Mouse (Mus musculus): Measurements from ENCODE around the gene Hmces. TPM values are rescaled to one million over a fixed set of nuclear protein-coding genes. Genes with fewer than 3 reads are reported as not detected.
A peak's percentile ranks its signal among the peaks of the same experiment; 100 is the strongest.

Hmces gene
- polyA plus RNA-seq, 1 experiment from 2014 or later, result 33.5 TPM

DNA sequence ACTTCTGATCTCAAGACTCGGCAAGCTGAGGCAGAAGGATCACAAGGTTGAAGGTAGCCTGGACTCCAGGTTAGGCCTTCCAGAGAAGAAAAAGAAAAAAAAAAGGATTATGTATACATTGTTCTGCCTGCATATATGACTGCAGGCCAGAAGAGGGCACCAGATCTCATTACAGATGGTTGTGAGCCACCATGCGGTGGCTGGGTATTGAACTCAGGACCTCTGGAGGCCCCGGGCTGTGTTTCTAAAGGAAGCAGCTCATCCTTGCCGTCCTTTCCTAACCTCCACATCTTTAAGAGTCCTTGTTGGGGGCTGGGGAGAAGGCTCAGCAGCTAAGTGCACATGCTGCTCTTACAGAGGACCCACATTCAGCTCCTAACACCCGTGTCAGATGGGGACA lies 7.1 kb upstream of the Hmces start:
- Histone ChIP-seq H3K4me3 (ENCODE audit: low read depth, low read length) (no peak overlapping the region), H3K9ac (replicated peaks; ENCODE audit: low read depth) (no peak overlapping the region), H3K4me2 (replicated peaks; ENCODE audit: low read depth, low read length) (no peak overlapping the region), H3K4me1 (ENCODE audit: insufficient read depth, low read depth, low read length) (no peaks in the 10 kb centered on the region), H3K9me3 (ENCODE audit: low read length) (no peaks in the 10 kb centered on the region), H3K27ac (ENCODE audit: low read length) (no peak overlapping the region), H3K27me3 (replicated peaks; ENCODE audit: insufficient read depth, low read length) (no peaks in the 10 kb centered on the region), H3K36me3 (ENCODE audit: insufficient read depth, low read length) (peaks cover 57% of the 10 kb centered on the region)
- no peak for DNase-seq (ENCODE audit: low spot score)
- no peak for TF ChIP-seq EP300 (IDR thresholded peaks at IDR 0.05)
- peak; percentile 64 for TF ChIP-seq CTCF (IDR thresholded peaks at IDR 0.05)
- 63% methylated on average over 5 of the region's 5 CpGs for WGBS
- no peak for ATAC-seq

DNA sequence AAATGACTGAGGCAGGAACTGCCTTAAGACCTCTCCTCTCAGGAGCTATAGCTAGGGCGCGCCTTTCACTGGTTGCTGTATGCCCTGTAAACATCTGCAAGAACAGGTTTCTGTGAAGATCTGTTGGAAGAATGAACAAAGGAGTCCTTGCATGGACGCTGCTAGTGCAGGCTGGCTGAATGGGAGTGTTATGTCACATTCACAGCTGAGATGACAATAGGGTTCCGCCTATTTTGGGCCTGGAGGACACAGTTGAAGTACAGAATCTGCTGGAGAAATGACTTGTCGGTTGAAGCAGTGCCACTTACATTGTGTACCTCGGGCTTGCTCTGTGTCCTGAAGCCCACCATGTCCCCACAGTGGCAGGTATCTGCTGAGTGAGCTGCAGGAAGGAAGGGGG lies 4.6 kb upstream of the Hmces start:
- no peaks in the 10 kb centered on the region for H3K4me1 ChIP-seq (ENCODE audit: insufficient read depth, low read depth, low read length)
- no peak overlapping the region for H3K4me2 ChIP-seq (replicated peaks; ENCODE audit: low read depth, low read length)
- H3K9me3 ChIP-seq (ENCODE audit: low read length), result no peaks in the 10 kb centered on the region
- no peak overlapping the region for H3K4me3 ChIP-seq (ENCODE audit: low read depth, low read length)
- no peak for DNase-seq (ENCODE audit: low spot score)
- 91% methylated on average over 6 of the region's 6 CpGs for WGBS
- H3K36me3 ChIP-seq (ENCODE audit: insufficient read depth, low read length), result peaks cover 39% of the 10 kb centered on the region
- no peak for TF ChIP-seq CTCF (IDR thresholded peaks at IDR 0.05)
- TF ChIP-seq EP300 (IDR thresholded peaks at IDR 0.05), result no peak
- no peak overlapping the region for H3K27ac ChIP-seq (ENCODE audit: low read length)
- no peak overlapping the region for H3K9ac ChIP-seq (replicated peaks; ENCODE audit: low read depth)
- H3K27me3 ChIP-seq (replicated peaks; ENCODE audit: insufficient read depth, low read length), result no peaks in the 10 kb centered on the region
- no peak for ATAC-seq

DNA sequence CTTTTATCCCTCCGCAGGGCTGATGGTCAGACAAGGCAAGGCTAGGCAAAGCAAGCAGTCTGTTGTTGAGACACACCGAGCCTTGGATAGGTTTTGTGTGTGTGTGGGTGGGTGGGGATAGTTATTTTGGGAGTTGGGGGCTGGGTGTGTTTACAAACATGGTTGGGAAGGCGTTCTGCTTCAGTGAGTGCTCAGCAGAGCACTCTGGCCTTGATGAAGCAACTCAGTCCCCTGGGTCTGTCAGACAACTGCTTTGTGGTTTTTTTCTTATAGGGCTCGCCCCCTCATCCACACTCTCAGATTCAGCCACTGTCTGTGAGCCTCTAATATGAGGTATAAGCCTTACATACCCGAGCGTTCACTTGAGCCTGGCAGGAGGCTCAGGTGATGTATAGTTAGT lies 2.2 kb upstream of the Hmces start:
- 83% methylated on average over 6 of the region's 6 CpGs for WGBS

DNA sequence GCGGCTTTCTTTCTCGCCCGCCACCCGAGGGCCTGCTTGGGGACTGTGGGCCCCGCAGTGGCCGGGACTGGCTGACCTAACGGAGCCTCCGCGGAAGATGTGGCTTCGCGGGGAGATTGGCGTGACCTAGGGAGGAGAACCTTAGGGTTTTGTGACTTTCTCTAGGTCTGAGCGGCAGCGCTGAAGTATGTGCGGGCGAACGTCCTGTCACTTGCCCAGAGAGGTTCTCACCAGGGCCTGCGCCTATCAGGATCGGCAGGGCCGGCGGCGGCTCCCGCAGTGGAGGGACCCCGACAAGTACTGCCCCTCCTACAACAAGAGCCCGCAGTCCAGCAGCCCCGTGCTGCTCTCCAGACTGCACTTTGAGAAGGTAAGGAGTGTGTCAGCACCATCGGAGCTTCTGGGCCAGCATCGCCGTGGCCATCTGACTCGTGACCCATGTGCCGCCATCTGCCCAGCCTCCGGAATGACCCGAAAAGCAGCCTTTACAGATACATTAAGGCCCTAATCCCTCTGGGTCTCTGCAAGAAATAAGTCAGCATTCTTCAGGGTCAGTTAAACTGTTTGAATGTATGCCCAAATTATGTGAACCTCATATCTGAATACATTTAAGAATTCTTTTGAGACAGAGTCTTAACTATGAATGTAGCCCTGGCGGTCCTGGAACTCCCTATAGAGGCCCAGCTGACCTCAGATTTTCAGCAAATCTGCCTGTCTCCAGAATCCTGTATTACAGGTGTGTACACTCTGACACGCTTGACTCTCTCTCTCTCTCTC lies 779 bp downstream of the Hmces start:
- H3K27me3 ChIP-seq (replicated peaks; ENCODE audit: insufficient read depth, low read length), result no peaks in the 10 kb centered on the region
- 5% methylated on average over 34 of the region's 35 CpGs for WGBS
- ATAC-seq, result peak; percentile 61
- H3K4me2 ChIP-seq (replicated peaks; ENCODE audit: low read depth, low read length), result peak overlapping the region; percentile 89
- H3K36me3 ChIP-seq (ENCODE audit: insufficient read depth, low read length), result peaks cover 29% of the 10 kb centered on the region
- no peak; the same call in none of the 2 replicates for TF ChIP-seq CTCF (IDR thresholded peaks at IDR 0.05)
- no peak for TF ChIP-seq EP300 (IDR thresholded peaks at IDR 0.05)
- H3K4me3 ChIP-seq (ENCODE audit: low read depth, low read length), result peak overlapping the region; percentile 82
- H3K27ac ChIP-seq (ENCODE audit: low read length), result peak overlapping the region; percentile 93
- H3K4me1 ChIP-seq (ENCODE audit: insufficient read depth, low read depth, low read length), result 0 out of 2 replicates have a peak, but pooled peaks cover 9% of the 10 kb centered on the region
- no peaks in the 10 kb centered on the region for H3K9me3 ChIP-seq (ENCODE audit: low read length)
- DNase-seq (ENCODE audit: low spot score), result peak; percentile 47
- peak overlapping the region; percentile 90 for H3K9ac ChIP-seq (replicated peaks; ENCODE audit: low read depth)

More for the DNA sequence above, 2.2 kb upstream of the Hmces start:
- Histone ChIP-seq H3K4me2 (replicated peaks; ENCODE audit: low read depth, low read length) (no peak overlapping the region), H3K4me3 (ENCODE audit: low read depth, low read length) (no peak overlapping the region), H3K9ac (replicated peaks; ENCODE audit: low read depth) (no peak overlapping the region), H3K4me1 (ENCODE audit: insufficient read depth, low read depth, low read length) (0 out of 2 replicates have a peak, but pooled peaks cover 9% of the 10 kb centered on the region), H3K36me3 (ENCODE audit: insufficient read depth, low read length) (peaks cover 35% of the 10 kb centered on the region), H3K9me3 (ENCODE audit: low read length) (no peaks in the 10 kb centered on the region), H3K27ac (ENCODE audit: low read length) (no peak overlapping the region), H3K27me3 (replicated peaks; ENCODE audit: insufficient read depth, low read length) (no peaks in the 10 kb centered on the region)
- no peak for ATAC-seq
- DNase-seq (ENCODE audit: low spot score), result no peak
- TF ChIP-seq CTCF (IDR thresholded peaks at IDR 0.05) (no peak), EP300 (IDR thresholded peaks at IDR 0.05) (no peak)

DNA sequence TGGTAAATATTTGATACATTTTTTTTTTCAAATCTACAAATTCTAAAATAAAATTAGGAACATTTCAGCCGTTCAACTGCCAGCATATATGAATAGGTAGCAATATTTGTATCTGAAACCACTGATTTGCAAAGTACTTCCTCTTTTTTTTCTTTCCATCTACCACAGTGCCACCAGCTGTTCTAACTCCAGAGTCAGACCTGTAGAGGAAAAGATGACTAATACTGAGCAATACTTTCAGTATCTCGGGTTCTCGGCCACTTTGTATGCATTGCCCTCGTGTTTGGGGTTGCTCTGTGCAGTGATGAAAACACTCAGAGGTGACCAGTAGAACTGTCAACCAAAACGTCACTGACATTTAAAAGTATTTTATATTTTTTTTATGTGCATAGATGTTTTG lies 2.2 kb downstream of the Hmces start:
- H3K36me3 ChIP-seq (ENCODE audit: insufficient read depth, low read length), result peaks cover 17% of the 10 kb centered on the region; the same call in 1 of the 2 replicates
- WGBS, result 58% methylated on average over 5 of the region's 5 CpGs

DNA sequence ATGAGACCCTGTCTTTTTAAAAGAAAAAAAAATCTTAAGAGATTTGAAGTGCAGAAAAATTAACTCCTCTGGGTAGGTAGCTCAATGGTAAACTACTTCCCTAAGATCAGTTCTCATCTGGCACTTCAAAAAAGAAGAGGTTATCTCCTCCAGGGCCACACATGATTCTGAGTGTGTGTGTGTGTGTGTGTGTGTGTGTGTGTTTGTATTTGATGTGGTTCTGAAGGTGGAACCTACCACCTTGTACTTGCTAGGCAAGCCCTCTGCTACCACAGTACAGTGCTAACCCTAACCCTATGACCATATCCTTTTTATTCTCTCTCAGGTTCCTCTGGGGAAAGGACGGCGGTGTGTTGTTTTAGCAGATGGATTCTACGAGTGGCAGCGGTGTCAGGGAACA lies 7.5 kb downstream of the Hmces start:
- 95% methylated on average over 4 of the region's 4 CpGs for WGBS
- DNase-seq (ENCODE audit: low spot score), result no peak
- ATAC-seq, result no peak

More for the DNA sequence above, 2.2 kb downstream of the Hmces start:
- Histone ChIP-seq H3K9me3 (ENCODE audit: low read length) (no peaks in the 10 kb centered on the region), H3K4me1 (ENCODE audit: insufficient read depth, low read depth, low read length) (0 out of 2 replicates have a peak, but pooled peaks cover 9% of the 10 kb centered on the region), H3K9ac (replicated peaks; ENCODE audit: low read depth) (no peak overlapping the region), H3K4me2 (replicated peaks; ENCODE audit: low read depth, low read length) (no peak overlapping the region), H3K27ac (ENCODE audit: low read length) (no peak overlapping the region), H3K27me3 (replicated peaks; ENCODE audit: insufficient read depth, low read length) (no peaks in the 10 kb centered on the region), H3K4me3 (ENCODE audit: low read depth, low read length) (no peak overlapping the region)
- DNase-seq (ENCODE audit: low spot score), result peak; percentile 67
- no peak for TF ChIP-seq EP300 (IDR thresholded peaks at IDR 0.05)
- TF ChIP-seq CTCF (IDR thresholded peaks at IDR 0.05), result no peak
- ATAC-seq, result no peak

More for the DNA sequence above, 7.5 kb downstream of the Hmces start:
- TF ChIP-seq EP300 (IDR thresholded peaks at IDR 0.05) (no peak), CTCF (IDR thresholded peaks at IDR 0.05) (no peak)
- no peak overlapping the region for H3K4me2 ChIP-seq (replicated peaks; ENCODE audit: low read depth, low read length)
- no peaks in the 10 kb centered on the region for H3K4me1 ChIP-seq (ENCODE audit: insufficient read depth, low read depth, low read length)
- no peaks in the 10 kb centered on the region for H3K27me3 ChIP-seq (replicated peaks; ENCODE audit: insufficient read depth, low read length)
- H3K27ac ChIP-seq (ENCODE audit: low read length), result no peak overlapping the region
- H3K4me3 ChIP-seq (ENCODE audit: low read depth, low read length), result no peak overlapping the region
- H3K9me3 ChIP-seq (ENCODE audit: low read length), result no peaks in the 10 kb centered on the region
- H3K9ac ChIP-seq (replicated peaks; ENCODE audit: low read depth), result no peak overlapping the region
- H3K36me3 ChIP-seq (ENCODE audit: insufficient read depth, low read length), result peaks cover 18% of the 10 kb centered on the region; the same call in 1 of the 2 replicates
